Mouse (Mus musculus) liver, postnatal 0 days (tissue): ENCODE results near the gene Tox4.

Experiments used
- CTCF ChIP-seq: sonication (generic); IDR thresholded peaks from 2 replicates; pipeline ENCODE4 v1.5.1; 2016; ENCODE audit warnings: antibody characterized with exemption, low read depth
- EP300 ChIP-seq: IDR thresholded peaks from 2 replicates; pipeline ENCODE4 v1.6.1; 2016; ENCODE audit warnings: antibody characterized with exemption, low read depth, mild to moderate bottlenecking

DNA sequence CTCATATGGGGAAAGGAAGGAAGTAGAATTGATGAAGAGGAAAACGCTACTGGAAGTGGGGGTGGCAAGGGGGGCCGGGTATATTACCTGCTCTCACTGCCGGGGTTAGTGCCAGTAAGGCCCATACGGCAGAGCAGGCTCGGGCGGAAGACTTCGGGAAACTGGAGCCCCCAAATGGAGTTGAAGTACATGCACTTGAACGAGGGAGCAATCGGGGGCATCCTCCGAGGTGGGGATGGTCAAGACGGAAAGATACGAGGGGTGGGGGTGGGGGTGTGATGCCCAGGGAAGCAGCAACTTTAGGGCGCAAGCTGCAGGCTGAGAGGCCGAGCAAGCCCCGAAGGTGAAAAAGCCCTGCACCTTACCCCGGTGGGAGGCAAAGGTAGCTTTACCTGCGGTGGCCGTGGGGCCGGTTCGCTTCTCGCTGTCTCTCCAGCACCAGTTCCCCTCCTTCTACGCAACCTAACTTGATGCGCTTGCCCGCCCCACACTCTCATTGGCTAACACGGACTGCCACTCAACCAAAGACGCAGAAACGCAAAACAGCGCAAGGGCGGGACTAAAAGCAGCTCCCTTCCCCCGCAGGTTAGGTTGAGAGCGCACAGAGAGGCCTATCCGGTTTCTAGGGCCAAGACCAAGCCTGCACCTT is 34.8 kb upstream of the Tox4 start:
- TF ChIP-seq EP300 (no peak), CTCF (no peak)
